Mouse (Mus musculus): ENCODE data around the gene Efhb. TPM values are rescaled to one million over a fixed set of nuclear protein-coding genes. Genes with fewer than 3 reads are reported as not detected.

Efhb gene
- polyA plus RNA-seq, 1 experiment from 2014 or later: 0.24 TPM

DNA sequence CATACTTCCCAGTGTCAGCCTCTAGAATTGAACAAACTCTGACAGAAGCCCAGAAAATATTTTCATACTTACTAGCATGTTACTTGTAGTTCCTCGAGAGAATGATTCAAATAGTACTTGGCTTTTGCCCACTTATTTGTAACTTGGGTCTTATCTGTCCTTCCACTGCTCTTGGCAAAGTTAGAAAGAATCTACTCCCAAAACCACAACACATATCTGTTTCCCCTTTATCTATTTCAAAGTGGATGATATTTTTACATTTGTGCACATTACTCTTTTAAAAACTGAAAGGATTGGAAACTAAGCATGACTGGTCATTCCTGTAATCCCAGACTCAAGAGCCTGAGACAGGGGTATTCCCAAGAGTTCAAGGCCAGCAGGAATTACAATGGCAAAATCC lies 6.4 kb downstream of the Efhb start:
- 56% methylated on average over 1 of the region's 1 CpGs for WGBS
- Histone ChIP-seq H3K9ac (ENCODE audit: low read depth, low read length) (no peak overlapping the region), H3K4me3 (replicated peaks; ENCODE audit: low read depth, low read length) (no peak overlapping the region), H3K9me3 (replicated peaks; ENCODE audit: low read length) (no peaks in the 10 kb centered on the region), H3K4me1 (replicated peaks; ENCODE audit: insufficient read depth, low read length) (no peaks in the 10 kb centered on the region), H3K36me3 (ENCODE audit: insufficient read depth, low read length) (no peaks in the 10 kb centered on the region), H3K4me2 (ENCODE audit: low read length) (no peak overlapping the region), H3K27ac (no peak overlapping the region), H3K27me3 (ENCODE audit: insufficient read depth, low read length) (no peaks in the 10 kb centered on the region)
- DNase-seq (ENCODE audit: low spot score) (no peak), ATAC-seq (replicated peaks; ENCODE audit: low FRiP score, low read depth) (no peak)
- TF ChIP-seq CTCF (IDR thresholded peaks at IDR 0.05; ENCODE audit: low read depth): no peak

DNA sequence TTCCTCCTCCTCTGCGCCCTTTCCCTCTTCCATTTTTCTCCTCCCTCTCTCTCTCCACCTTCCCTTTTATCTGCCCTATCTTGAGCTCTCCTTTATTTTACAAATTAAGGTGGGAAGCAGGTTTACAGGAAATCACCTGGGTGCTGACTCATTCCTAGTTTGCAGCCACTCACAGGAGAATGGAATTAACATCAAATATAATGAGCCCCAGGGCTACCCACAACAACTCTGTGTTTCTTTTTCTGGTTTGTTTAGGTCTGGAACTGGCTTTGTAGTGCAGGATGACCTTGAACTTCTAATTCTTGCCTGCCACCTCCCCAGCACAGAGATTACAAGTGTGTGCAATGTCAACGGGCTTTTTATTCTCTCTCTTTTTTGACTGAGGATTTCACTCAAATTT lies 7.0 kb downstream of the Efhb start:
- Histone ChIP-seq H3K9me3 (replicated peaks; ENCODE audit: low read length) (no peaks in the 10 kb centered on the region), H3K36me3 (ENCODE audit: insufficient read depth, low read length) (no peaks in the 10 kb centered on the region), H3K4me2 (ENCODE audit: low read length) (no peak overlapping the region), H3K9ac (ENCODE audit: low read depth, low read length) (no peak overlapping the region), H3K4me1 (replicated peaks; ENCODE audit: insufficient read depth, low read length) (no peaks in the 10 kb centered on the region), H3K27ac (no peak overlapping the region), H3K4me3 (replicated peaks; ENCODE audit: low read depth, low read length) (no peak overlapping the region), H3K27me3 (ENCODE audit: insufficient read depth, low read length) (no peaks in the 10 kb centered on the region)
- ATAC-seq (replicated peaks; ENCODE audit: low FRiP score, low read depth) (no peak), DNase-seq (ENCODE audit: low spot score) (no peak)
- 71% methylated on average over 2 of the region's 2 CpGs for WGBS
- no peak for TF ChIP-seq CTCF (IDR thresholded peaks at IDR 0.05; ENCODE audit: low read depth)

DNA sequence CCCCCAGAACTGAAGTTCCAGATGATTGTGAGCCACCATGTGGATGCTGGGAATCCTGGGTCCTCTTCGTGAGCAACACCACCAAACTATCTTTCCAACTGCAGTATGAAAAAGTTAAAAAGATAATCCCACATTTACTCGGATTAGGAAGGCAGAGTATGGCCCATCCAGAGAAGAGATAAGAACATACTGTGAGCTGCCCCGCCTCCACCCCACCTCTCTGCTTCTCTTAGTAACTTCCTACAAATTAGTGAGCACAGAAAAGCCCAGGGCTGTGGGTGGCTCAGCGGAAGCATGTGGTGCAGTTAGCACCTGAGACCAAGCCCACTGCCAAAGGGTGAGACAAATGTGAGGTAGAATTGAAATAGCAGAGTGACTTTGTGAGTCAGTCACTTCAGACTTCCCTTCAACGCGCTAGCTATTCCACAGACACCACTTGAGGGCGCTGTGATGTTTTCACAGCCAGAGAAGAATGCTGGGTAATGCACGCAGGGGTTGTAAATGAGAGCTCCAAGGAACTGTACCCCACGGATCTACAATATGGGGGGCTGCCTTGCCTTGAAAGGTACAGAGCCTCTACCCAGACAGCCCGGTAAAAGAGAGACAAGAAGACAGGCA lies 60.3 kb downstream of the Efhb start:
- no peaks in the 10 kb centered on the region for H3K9me3 ChIP-seq (replicated peaks; ENCODE audit: low read length)
- no peak overlapping the region for H3K27ac ChIP-seq
- H3K4me1 ChIP-seq (replicated peaks; ENCODE audit: insufficient read depth, low read length): no peaks in the 10 kb centered on the region
- H3K4me2 ChIP-seq (ENCODE audit: low read length): no peak overlapping the region
- TF ChIP-seq CTCF (IDR thresholded peaks at IDR 0.05; ENCODE audit: low read depth): peak; percentile 51; the same call in 1 of the 2 replicates
- H3K4me3 ChIP-seq (replicated peaks; ENCODE audit: low read depth, low read length): no peak overlapping the region
- WGBS: 48% methylated on average over 10 of the region's 10 CpGs
- ATAC-seq (replicated peaks; ENCODE audit: low FRiP score, low read depth) (no peak), DNase-seq (ENCODE audit: low spot score) (peak; percentile 29)
- no peaks in the 10 kb centered on the region for H3K36me3 ChIP-seq (ENCODE audit: insufficient read depth, low read length)
- no peak overlapping the region for H3K9ac ChIP-seq (ENCODE audit: low read depth, low read length)
- H3K27me3 ChIP-seq (ENCODE audit: insufficient read depth, low read length): no peaks in the 10 kb centered on the region

DNA sequence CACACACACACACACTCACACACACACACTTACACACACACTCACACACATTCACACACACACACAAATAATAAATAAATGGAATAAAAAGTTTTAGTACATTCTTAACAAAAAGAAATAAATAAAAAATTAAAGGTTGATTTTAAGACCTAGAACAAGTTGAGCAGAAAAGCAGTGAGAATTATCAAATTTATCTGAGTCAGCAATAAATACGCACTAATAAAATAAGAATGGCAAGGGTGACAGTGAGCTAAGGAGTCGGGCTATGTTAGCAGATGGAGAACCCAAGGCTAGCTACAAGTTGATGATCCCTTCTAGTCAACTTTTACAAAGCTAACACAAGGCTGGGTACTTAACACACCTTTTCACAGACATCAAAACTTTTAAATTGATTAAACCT lies 69.9 kb downstream of the Efhb start:
- Histone ChIP-seq H3K36me3 (ENCODE audit: insufficient read depth, low read length) (no peaks in the 10 kb centered on the region), H3K9me3 (replicated peaks; ENCODE audit: low read length) (no peaks in the 10 kb centered on the region), H3K4me2 (ENCODE audit: low read length) (no peak overlapping the region), H3K27ac (no peak overlapping the region), H3K4me1 (replicated peaks; ENCODE audit: insufficient read depth, low read length) (no peaks in the 10 kb centered on the region), H3K9ac (ENCODE audit: low read depth, low read length) (no peak overlapping the region), H3K27me3 (ENCODE audit: insufficient read depth, low read length) (no peaks in the 10 kb centered on the region), H3K4me3 (replicated peaks; ENCODE audit: low read depth, low read length) (no peak overlapping the region)
- no peak for ATAC-seq (replicated peaks; ENCODE audit: low FRiP score, low read depth)
- no peak for TF ChIP-seq CTCF (IDR thresholded peaks at IDR 0.05; ENCODE audit: low read depth)
- WGBS: 78% methylated on average over 2 of the region's 2 CpGs
- DNase-seq (ENCODE audit: low spot score): no peak

DNA sequence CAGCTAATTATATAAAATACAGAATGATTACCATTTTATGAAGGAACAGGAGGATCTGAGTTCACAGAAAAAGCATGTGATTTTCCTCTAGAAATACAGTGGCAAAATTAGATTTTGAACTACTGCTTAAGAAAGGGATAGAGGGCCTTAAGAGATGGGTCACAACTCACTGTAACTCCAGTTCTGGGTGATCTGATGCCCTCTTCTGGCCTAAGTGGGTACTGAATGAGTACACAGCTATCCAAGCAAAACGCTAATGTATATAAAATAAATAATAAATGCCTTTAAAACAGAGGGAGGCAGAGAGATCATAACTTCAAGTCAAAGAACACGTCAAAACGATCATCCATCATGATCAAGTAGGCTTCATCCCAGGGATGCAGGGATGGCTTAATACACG lies 73.6 kb downstream of the Efhb start:
- H3K4me2 ChIP-seq (ENCODE audit: low read length): no peak overlapping the region
- H3K9me3 ChIP-seq (replicated peaks; ENCODE audit: low read length): no peaks in the 10 kb centered on the region
- peak; percentile 74 for TF ChIP-seq CTCF (IDR thresholded peaks at IDR 0.05; ENCODE audit: low read depth)
- no peaks in the 10 kb centered on the region for H3K36me3 ChIP-seq (ENCODE audit: insufficient read depth, low read length)
- no peak overlapping the region for H3K27ac ChIP-seq
- no peaks in the 10 kb centered on the region for H3K27me3 ChIP-seq (ENCODE audit: insufficient read depth, low read length)
- DNase-seq (ENCODE audit: low spot score) (peak; percentile 44), ATAC-seq (replicated peaks; ENCODE audit: low FRiP score, low read depth) (no peak)
- H3K4me3 ChIP-seq (replicated peaks; ENCODE audit: low read depth, low read length): no peak overlapping the region
- no peaks in the 10 kb centered on the region for H3K4me1 ChIP-seq (replicated peaks; ENCODE audit: insufficient read depth, low read length)
- no peak overlapping the region for H3K9ac ChIP-seq (ENCODE audit: low read depth, low read length)
- 40% methylated on average over 4 of the region's 4 CpGs for WGBS

DNA sequence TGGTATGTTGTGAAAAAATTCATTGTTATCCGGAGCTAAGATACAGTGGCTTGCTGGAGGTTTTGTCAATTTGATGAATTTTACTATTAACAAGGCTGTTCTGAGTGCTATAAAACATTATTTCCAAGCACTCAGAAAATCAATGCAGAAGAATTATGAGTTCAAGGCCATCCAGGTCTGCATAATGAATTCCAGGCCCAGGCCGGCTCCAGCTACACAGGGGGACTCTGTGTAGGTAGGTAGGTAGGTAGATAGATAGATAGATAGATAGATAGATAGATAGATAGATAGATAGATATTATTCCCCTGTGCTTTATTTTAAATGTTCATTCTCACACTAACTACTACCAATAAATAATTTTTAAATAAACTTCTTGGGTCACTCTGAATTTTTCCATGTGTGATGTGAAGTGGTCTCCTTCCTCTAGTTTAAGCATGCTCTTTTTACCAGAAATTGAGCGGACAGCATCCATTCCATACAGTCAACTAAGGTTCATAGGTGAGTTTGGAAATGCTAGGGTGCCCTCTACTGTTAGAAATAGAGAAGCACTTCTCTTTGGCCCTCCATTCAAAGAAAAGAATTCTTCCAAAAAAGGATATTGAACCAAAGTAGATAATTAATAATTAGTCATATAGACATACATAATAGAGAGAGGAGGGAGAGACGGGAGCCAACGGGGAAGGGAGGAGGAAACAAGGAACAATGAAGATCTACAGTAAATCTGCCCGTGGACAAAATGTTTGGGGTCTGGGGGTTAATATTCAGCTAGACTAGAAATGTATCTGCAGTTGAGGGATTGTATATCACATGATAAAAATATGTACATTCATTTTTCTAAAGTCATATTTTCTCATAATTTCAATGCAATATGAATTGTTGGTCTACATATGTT lies 75.3 kb downstream of the Efhb start:
- no peak overlapping the region for H3K27ac ChIP-seq
- DNase-seq (ENCODE audit: low spot score) (peak; percentile 69), ATAC-seq (replicated peaks; ENCODE audit: low FRiP score, low read depth) (no peak)
- H3K36me3 ChIP-seq (ENCODE audit: insufficient read depth, low read length): no peaks in the 10 kb centered on the region
- H3K4me3 ChIP-seq (replicated peaks; ENCODE audit: low read depth, low read length): no peak overlapping the region
- no peaks in the 10 kb centered on the region for H3K9me3 ChIP-seq (replicated peaks; ENCODE audit: low read length)
- peak; percentile 74 for TF ChIP-seq CTCF (IDR thresholded peaks at IDR 0.05; ENCODE audit: low read depth)
- 40% methylated on average over 6 of the region's 6 CpGs for WGBS
- no peak overlapping the region for H3K4me2 ChIP-seq (ENCODE audit: low read length)
- no peaks in the 10 kb centered on the region for H3K4me1 ChIP-seq (replicated peaks; ENCODE audit: insufficient read depth, low read length)
- no peaks in the 10 kb centered on the region for H3K27me3 ChIP-seq (ENCODE audit: insufficient read depth, low read length)
- H3K9ac ChIP-seq (ENCODE audit: low read depth, low read length): no peak overlapping the region

Data from kidney, postnatal 0 days (tissue).